8 mouse cellular contexts compared by ENCODE assay signal in the genomic region with DNA sequence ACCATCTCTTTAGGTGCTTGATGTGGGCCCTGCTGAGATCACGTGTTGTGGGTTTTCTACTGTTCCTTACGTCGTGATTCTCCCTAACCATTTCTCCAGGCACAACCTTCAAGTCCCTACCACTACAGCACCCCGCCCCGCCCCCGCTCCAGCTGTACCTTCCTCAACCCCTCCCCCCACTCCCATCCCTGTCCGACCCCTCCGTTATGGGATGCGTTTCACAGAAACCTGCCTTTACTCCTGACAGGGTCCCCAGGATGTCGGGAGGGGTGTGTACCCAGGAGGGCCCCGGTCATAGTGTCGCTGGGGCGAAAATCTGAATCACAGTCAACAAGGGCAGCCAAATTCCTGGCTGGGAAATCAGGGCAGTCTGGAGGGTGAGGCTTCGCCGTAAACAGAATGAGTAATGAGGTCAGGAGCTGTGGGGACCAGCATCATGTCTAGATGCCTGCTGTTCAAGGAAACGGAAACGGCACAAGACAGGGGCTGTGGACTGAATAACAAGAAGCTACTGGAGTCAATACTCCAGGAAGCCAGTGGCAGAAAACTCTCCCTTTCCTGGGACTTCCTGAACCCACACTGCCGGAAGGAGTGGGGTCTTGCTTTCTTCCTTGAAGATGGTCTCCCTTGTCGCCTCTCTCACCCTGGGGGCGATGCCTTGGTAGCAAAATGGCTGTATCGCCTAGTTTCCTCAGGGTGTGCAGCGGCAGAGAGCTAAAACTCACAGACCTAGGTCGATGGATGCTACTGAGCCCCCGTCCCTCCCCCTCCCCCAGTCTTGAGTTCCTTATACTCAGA. TPM values are rescaled to one million over a fixed set of nuclear protein-coding genes. Genes with fewer than 3 reads are reported as not detected.
A peak's percentile ranks its signal among the peaks of the same experiment; 100 is the strongest.
DNase-seq lines count a peak whose midpoint lies in the region; ATAC-seq and TF ChIP-seq lines count a peak whose summit lies in the region.

No protein-coding gene starts in this region.

- H3K9me3 ChIP-seq in E14TG2a.4 (ENCODE audit: low read length) = no peaks in the 10 kb centered on the region
- H3K9me3 ChIP-seq in embryonic facial prominence, embryonic 14.5 days (ENCODE audit: control insufficient read depth, low read length) = no peaks in the 10 kb centered on the region
- no peaks in the 10 kb centered on the region for H3K9me3 ChIP-seq in midbrain, embryonic 10.5 days (replicated peaks)

- H3K9ac ChIP-seq in embryonic facial prominence, embryonic 14.5 days (ENCODE audit: low read depth, low read length) = peak overlapping the region; percentile 17; the same call in 1 of the 2 replicates

- intact Hi-C loops in heart, postnatal 14 days (cut with DNase I) = loop anchor here (2.0 to 5.0 kb wide), 2 partner anchors 31 to 37 kb away; a partner anchor contains a TSS

- H3K4me2 ChIP-seq in embryonic facial prominence, embryonic 14.5 days (ENCODE audit: low read depth, low read length) = peak overlapping the region; percentile 41

- 9% methylated on average over 24 of the region's 24 CpGs for WGBS in embryonic facial prominence, embryonic 14.5 days
- 2% methylated on average over 24 of the region's 24 CpGs for WGBS in midbrain, embryonic 10.5 days

- peaks cover 8% of the 10 kb centered on the region for H3K36me3 ChIP-seq in E14TG2a.4 (ENCODE audit: insufficient read depth, low read length)
- H3K36me3 ChIP-seq in embryonic facial prominence, embryonic 14.5 days (ENCODE audit: control insufficient read depth, insufficient read depth, low read length) = no peaks in the 10 kb centered on the region
- H3K36me3 ChIP-seq in midbrain, embryonic 10.5 days = no peaks in the 10 kb centered on the region

- ATAC-seq in embryonic facial prominence, embryonic 14.5 days (ENCODE audit: low read depth) = no peak

- H3K27ac ChIP-seq in embryonic facial prominence, embryonic 14.5 days (replicated peaks; ENCODE audit: low read depth, low read length) = peak overlapping the region; percentile 69; the same call in 1 of the 2 replicates
- peak overlapping the region; percentile 88 for H3K27ac ChIP-seq in midbrain, embryonic 10.5 days (replicated peaks)

- H3K4me1 ChIP-seq in E14TG2a.4 (replicated peaks; ENCODE audit: low read depth, low read length) = peaks cover 89% of the 10 kb centered on the region
- peaks cover 38% of the 10 kb centered on the region for H3K4me1 ChIP-seq in embryonic facial prominence, embryonic 14.5 days (ENCODE audit: control insufficient read depth, insufficient read depth, low read length)
- peaks cover 66% of the 10 kb centered on the region for H3K4me1 ChIP-seq in midbrain, embryonic 10.5 days

- no peak for TF ChIP-seq CTCF in E14TG2a.4 (conservative IDR thresholded peaks at IDR 0.05; ENCODE audit: low read length)

- peak; percentile 91 for DNase-seq in adrenal gland, adult 2 months
- peak; percentile 64 for DNase-seq in embryonic facial prominence, embryonic 14.5 days (ENCODE audit: low spot score)
- peak; percentile 45 to 59 for DNase-seq in heart, postnatal 14 days
- peak; percentile 66 to 78 for DNase-seq in kidney, postnatal 36 days
- peak; percentile 58 for DNase-seq in midbrain, embryonic 10.5 days (ENCODE audit: low spot score)
- DNase-seq in ovary, adult 18-20 months (ENCODE audit: low spot score) = no peak
- no peak for DNase-seq in left cerebral cortex, adult 11 months (ENCODE audit: low spot score)

- peak overlapping the region; percentile 66 for H3K4me3 ChIP-seq in E14TG2a.4 (replicated peaks; ENCODE audit: low read length)
- peak overlapping the region; percentile 6; the same call in 1 of the 2 replicates for H3K4me3 ChIP-seq in embryonic facial prominence, embryonic 14.5 days (ENCODE audit: low read depth, low read length)
- peak overlapping the region; percentile 53 for H3K4me3 ChIP-seq in midbrain, embryonic 10.5 days

- no peaks in the 10 kb centered on the region for H3K27me3 ChIP-seq in E14TG2a.4 (ENCODE audit: insufficient read depth, low read length)
- no peaks in the 10 kb centered on the region for H3K27me3 ChIP-seq in embryonic facial prominence, embryonic 14.5 days (replicated peaks; ENCODE audit: control insufficient read depth, insufficient read depth, low read length)
- H3K27me3 ChIP-seq in midbrain, embryonic 10.5 days (ENCODE audit: low read depth, poor library complexity, severe bottlenecking) = no peaks in the 10 kb centered on the region; the same call in 1 of the 2 replicates

RNA-seq across cellular contexts. Expression of a gene that starts 31.0 kb away (rescaled TPM):
- 100 to 1,000 TPM; 120 to 124 TPM for total RNA-seq in adrenal gland, adult 2 months (2021)
- 150 and 153 TPM in 2 replicates for polyA plus RNA-seq in adrenal gland, adult 2 months (2012; rRNA removed)
- polyA plus RNA-seq in embryonic facial prominence, embryonic 14.5 days (2014; fragmentation: Nextera tagmentation; extraction: Ambion mirVana) = 10.7 and 13.6 TPM in 2 replicates
- total RNA-seq in heart, postnatal 14 days (2021) = 10 to 100 TPM; 30.8 to 33.7 TPM
- 27.2 and 33.8 TPM in 2 replicates for polyA plus RNA-seq in midbrain, embryonic 10.5 days (2016; fragmentation: Nextera tagmentation; extraction: Ambion mirVana)

Comparison
In these comparisons a context has a peak if more than half of its experiments do, and no peak if none do; other contexts are left out.
1. H3K4me3 ChIP-seq: peak in every context shown above with its lines; median percentile 66 in E14TG2a.4; 53 in midbrain, embryonic 10.5 days; 6 in embryonic facial prominence, embryonic 14.5 days.
2. DNase-seq: peak in adrenal gland, adult 2 months (single experiment), embryonic facial prominence, embryonic 14.5 days (single experiment), heart, postnatal 14 days (2 of 2), kidney, postnatal 36 days (2 of 2) and midbrain, embryonic 10.5 days (single experiment); none in ovary, adult 18-20 months (single experiment) and left cerebral cortex, adult 11 months (single experiment).